Mouse (Mus musculus) CH12.LX (cell line): ENCODE data around the gene Mical3. TPM values are rescaled to one million over a fixed set of nuclear protein-coding genes. Genes with fewer than 3 reads are reported as not detected.
A peak's percentile ranks its signal among the peaks of the same experiment; 100 is the strongest.

Source experiments
- DNase-seq: peaks from one replicate; pipeline ENCODE4 v3.0.0-alpha.2; 2013; ENCODE audit errors: extremely low read depth
- H3K27ac ChIP-seq: 2 replicates; pipeline ENCODE4 v1.5.1; 2012; ENCODE audit warnings: low read depth, mild to moderate bottlenecking, control low read depth, moderate library complexity; ENCODE audit not compliant: insufficient read depth
- H3K27me3 ChIP-seq: replicated peaks from 2 replicates; pipeline ENCODE3; 2012; ENCODE audit warnings: inconsistent platforms
- H3K36me3 ChIP-seq, 2 experiments: replicated peaks in 1 of 2; 2 replicates each; pipeline versions ENCODE3 to v1.6.1; 2012; ENCODE audit warnings: inconsistent platforms in 1 of 2, low read length in 1 of 2, mild to moderate bottlenecking in 1 of 2, mixed read lengths in 1 of 2, moderate library complexity in 1 of 2; ENCODE audit not compliant: control insufficient read depth in 1 of 2, insufficient read depth in 1 of 2
- H3K4me1 ChIP-seq, 2 experiments: 2 replicates each; pipeline ENCODE4 v1.6.1; 2012; ENCODE audit warnings: inconsistent platforms in 1 of 2, moderate library complexity in 1 of 2; ENCODE audit not compliant: insufficient read depth in 2 of 2, control insufficient read depth in 1 of 2
- H3K4me2 ChIP-seq: 2 replicates; pipeline ENCODE4 v1.6.1; 2012; ENCODE audit warnings: low read depth, mild to moderate bottlenecking, control low read depth; ENCODE audit not compliant: poor library complexity, insufficient read depth, severe bottlenecking
- H3K4me3 ChIP-seq, 3 experiments: fragments of 150-350 bp in 1 of 3; sonication (generic) in 1 of 3; replicated peaks in 1 of 3; 2 replicates each; pipeline versions ENCODE3 to v1.5.1; 2011 to 2012; ENCODE audit warnings: low read depth in 2 of 3, low read length in 2 of 3, mild to moderate bottlenecking in 2 of 3, moderate library complexity in 2 of 3, control low read depth in 1 of 3, improper control_type of control experiment in 1 of 3, inconsistent platforms in 1 of 3, mixed read lengths in 1 of 3; ENCODE audit not compliant: poor library complexity in 1 of 3
- H3K79me2 ChIP-seq: replicated peaks from 2 replicates; pipeline ENCODE4 v1.6.1; 2012; ENCODE audit warnings: mild to moderate bottlenecking, moderate library complexity; ENCODE audit not compliant: control insufficient read depth, poor library complexity, insufficient read depth, severe bottlenecking; ENCODE audit errors: extremely low read depth
- H3K9ac ChIP-seq: 2 replicates; pipeline ENCODE4 v1.6.1; 2012; ENCODE audit warnings: low read depth, mild to moderate bottlenecking, control low read depth, moderate library complexity; ENCODE audit not compliant: insufficient read depth
- H3K9me3 ChIP-seq: replicated peaks from 2 replicates; pipeline ENCODE3; 2012; ENCODE audit warnings: low read length, inconsistent platforms, mixed read lengths
- CHD1 ChIP-seq: IDR thresholded peaks from 2 replicates; pipeline ENCODE4 v1.6.1; 2012; ENCODE audit warnings: low read depth, low read length, improper control_type of control experiment, inconsistent platforms
- CTCF ChIP-seq, 2 experiments: IDR thresholded peaks in 1 of 2; conservative IDR thresholded peaks in 1 of 2; 2 replicates each; pipeline ENCODE4 v1.5.1; 2011 to 2012; ENCODE audit warnings: low read depth in 2 of 2, low read length in 2 of 2, improper control_type of control experiment in 1 of 2, inconsistent platforms in 1 of 2, mild to moderate bottlenecking in 1 of 2, moderate library complexity in 1 of 2
- E2F4 ChIP-seq: IDR thresholded peaks from 2 replicates; pipeline ENCODE4 v1.6.1; 2011; ENCODE audit warnings: low read depth, low read length, improper control_type of control experiment; ENCODE audit not compliant: insufficient replicate concordance
- ELF1 ChIP-seq: IDR thresholded peaks from 2 replicates; pipeline ENCODE4 v1.6.1; 2014; ENCODE audit warnings: low read depth, mild to moderate bottlenecking, inconsistent platforms, low read length, improper control_type of control experiment
- EP300 ChIP-seq: IDR thresholded peaks from 2 replicates; pipeline ENCODE4 v1.6.1; 2011; ENCODE audit warnings: low read length, improper control_type of control experiment
- IRF4 ChIP-seq: IDR thresholded peaks from 2 replicates; pipeline ENCODE4 v1.6.1; 2014; ENCODE audit warnings: low read depth, mild to moderate bottlenecking, inconsistent platforms, low read length, improper control_type of control experiment
- JUND ChIP-seq: conservative IDR thresholded peaks from 2 replicates; pipeline ENCODE4 v1.6.1; 2011; ENCODE audit warnings: low read depth, low read length, improper control_type of control experiment
- KAT2A ChIP-seq: IDR thresholded peaks from 2 replicates; pipeline ENCODE4 v1.6.1; 2012; ENCODE audit warnings: low read length, improper control_type of control experiment, inconsistent platforms; ENCODE audit not compliant: insufficient replicate concordance
- MAFK ChIP-seq: IDR thresholded peaks from 2 replicates; pipeline ENCODE4 v1.6.1; 2011; ENCODE audit warnings: low read length, improper control_type of control experiment; ENCODE audit not compliant: insufficient replicate concordance
- MEF2A ChIP-seq: IDR thresholded peaks from 2 replicates; pipeline ENCODE4 v1.6.1; 2014; ENCODE audit warnings: low read depth, mild to moderate bottlenecking, inconsistent platforms, low read length, improper control_type of control experiment, borderline replicate concordance
- MXI1 ChIP-seq: IDR thresholded peaks from 2 replicates; pipeline ENCODE4 v1.6.1; 2011; ENCODE audit warnings: mild to moderate bottlenecking, low read depth, low read length, improper control_type of control experiment
- MYC ChIP-seq: IDR thresholded peaks from 2 replicates; pipeline ENCODE4 v1.6.1; 2011; ENCODE audit warnings: low read depth, mild to moderate bottlenecking, improper control_type of control experiment, low read length
- NELFE ChIP-seq: IDR thresholded peaks from 2 replicates; pipeline ENCODE4 v1.6.1; 2011; ENCODE audit warnings: low read depth, low read length, improper control_type of control experiment
- PAX5 ChIP-seq: IDR thresholded peaks from 2 replicates; pipeline ENCODE4 v1.6.1; 2012; ENCODE audit warnings: low read length, inconsistent platforms, mixed read lengths
- RAD21 ChIP-seq: IDR thresholded peaks from 2 replicates; pipeline ENCODE4 v1.6.1; 2011; ENCODE audit warnings: low read depth, mild to moderate bottlenecking, low read length, improper control_type of control experiment, moderate library complexity
- SMC3 ChIP-seq: IDR thresholded peaks from 2 replicates; pipeline ENCODE4 v1.6.1; 2011; ENCODE audit warnings: low read depth, low read length, improper control_type of control experiment
- UBTF ChIP-seq: IDR thresholded peaks from 2 replicates; pipeline ENCODE4 v1.6.1; 2012; ENCODE audit warnings: low read depth, mild to moderate bottlenecking, inconsistent platforms, low read length, improper control_type of control experiment, moderate library complexity
- USF1 ChIP-seq: IDR thresholded peaks from 2 replicates; pipeline ENCODE4 v1.6.1; 2014; ENCODE audit warnings: low read depth, mild to moderate bottlenecking, inconsistent platforms, low read length, improper control_type of control experiment
- ZKSCAN1 ChIP-seq: IDR thresholded peaks from 2 replicates; pipeline ENCODE4 v1.6.1; 2012; ENCODE audit warnings: low read depth, inconsistent platforms, low read length, improper control_type of control experiment, borderline replicate concordance
- ZNF384 ChIP-seq: IDR thresholded peaks from 2 replicates; pipeline ENCODE4 v1.6.1; 2012; ENCODE audit warnings: low read depth, low read length, improper control_type of control experiment, inconsistent platforms
- dilution Hi-C: fragments of 300-500 bp; cut with MboI; formaldehyde crosslinking; loops from 2 replicates; pipeline ENCODE4 v1.14.3; 2020; ENCODE audit warnings: low sequenced_read_pairs; ENCODE audit not compliant: extremely low pct_unique_long_range_greater_than_20kb, extremely low pct_ligation_motif_present
- in situ Hi-C: fragments of 300-500 bp; cut with MboI; formaldehyde crosslinking; loops from 3 replicates; pipeline ENCODE4 v1.14.3; 2019; ENCODE audit warnings: low sequenced_read_pairs, low pct_ligation_motif_present, low pct_unique_long_range_greater_than_20kb, mixed read lengths
- polyA plus RNA-seq: library from polyadenylated mRNA; unstranded; fragments of >175 nt; gene quantifications from 2 replicates; pipeline ENCODE4 v1.2.1, GENCODE M21; 2012; ENCODE audit warnings: low read depth; ENCODE audit not compliant: insufficient read length
- total RNA-seq, 2 experiments: library from RNA; depleted of rRNA; stranded (reverse); fragments of 300-350 nt in 1 of 2; fragments of >200 nt in 1 of 2; gene quantifications; 2 replicates each; pipeline ENCODE4 v1.2.3; 2012 to 2014

Gene Mical3
- total and polyA plus RNA-seq, 3 experiments, result 10.2 to 56.3 (median 26.8) TPM

- TF ChIP-seq MEF2A, result peak; percentile 82
- TF ChIP-seq ZKSCAN1, result no peak
- TF ChIP-seq PAX5, result no peak
- TF ChIP-seq UBTF, result no peak
- TF ChIP-seq NELFE, result no peak
- peak; percentile 85 for TF ChIP-seq EP300
- TF ChIP-seq IRF4, result peak; percentile 94
- TF ChIP-seq JUND, result peak; percentile 93
Observed at GRCm38 (mm10) chr6:121069156-121069555, 61.6 kb downstream of the Mical3 start (continued).

GRCm38 (mm10) chr6:121068087-121068464, 62.7 kb downstream of the Mical3 start:
- Histone ChIP-seq H3K4me1 (peaks cover 59 to 97% of the 10 kb centered on the region in 2 experiments), H3K9me3 (no peaks in the 10 kb centered on the region), H3K36me3 (peaks cover 0 to 32% of the 10 kb centered on the region in 2 experiments), H3K4me3 (no peak overlapping the region), H3K79me2 (peaks cover 9% of the 10 kb centered on the region), H3K4me2 (no peak overlapping the region), H3K27ac (no peak overlapping the region), H3K27me3 (no peaks in the 10 kb centered on the region), H3K9ac (no peak overlapping the region)
- in situ Hi-C loops (loop anchor here (5.0 kb wide), 1 partner anchor 34 kb away; no protein-coding TSS in a partner anchor), dilution Hi-C loops (no loop called here)
- DNase-seq, result no peak
- no peak for TF ChIP-seq RAD21
- TF ChIP-seq KAT2A, result no peak
- no peak for TF ChIP-seq NELFE
- TF ChIP-seq ELF1, result no peak
- no peak for TF ChIP-seq UBTF
- no peak for TF ChIP-seq CHD1
- TF ChIP-seq EP300, result no peak
- no peak for TF ChIP-seq JUND
- no peak for TF ChIP-seq MYC
- TF ChIP-seq PAX5, result no peak
- TF ChIP-seq SMC3, result no peak
- no peak for TF ChIP-seq MXI1
- TF ChIP-seq MAFK, result no peak
- no peak for TF ChIP-seq E2F4
- no peak for TF ChIP-seq USF1
- TF ChIP-seq ZNF384, result no peak
- TF ChIP-seq CTCF (conservative IDR thresholded peaks at IDR 0.05 in 1 of 2, IDR thresholded peaks at IDR 0.05 in 1 of 2; ENCODE audit: low read depth in 2 of 2, low read length in 2 of 2), result no peak
